Mouse (Mus musculus) megakaryocyte, embryonic 14.5 days (primary cell): Measurements from ENCODE around the gene Plcg1.

Source experiments
- FLI1 ChIP-seq: IDR thresholded peaks from 2 replicates; pipeline ENCODE4 v1.6.1; 2012; ENCODE audit warnings: low read length, inconsistent platforms, mixed read lengths
- GATA1 ChIP-seq: IDR thresholded peaks from 3 replicates; pipeline ENCODE4 v1.6.1; 2012; ENCODE audit warnings: mixed read lengths, low read length, inconsistent platforms, borderline replicate concordance

DNA sequence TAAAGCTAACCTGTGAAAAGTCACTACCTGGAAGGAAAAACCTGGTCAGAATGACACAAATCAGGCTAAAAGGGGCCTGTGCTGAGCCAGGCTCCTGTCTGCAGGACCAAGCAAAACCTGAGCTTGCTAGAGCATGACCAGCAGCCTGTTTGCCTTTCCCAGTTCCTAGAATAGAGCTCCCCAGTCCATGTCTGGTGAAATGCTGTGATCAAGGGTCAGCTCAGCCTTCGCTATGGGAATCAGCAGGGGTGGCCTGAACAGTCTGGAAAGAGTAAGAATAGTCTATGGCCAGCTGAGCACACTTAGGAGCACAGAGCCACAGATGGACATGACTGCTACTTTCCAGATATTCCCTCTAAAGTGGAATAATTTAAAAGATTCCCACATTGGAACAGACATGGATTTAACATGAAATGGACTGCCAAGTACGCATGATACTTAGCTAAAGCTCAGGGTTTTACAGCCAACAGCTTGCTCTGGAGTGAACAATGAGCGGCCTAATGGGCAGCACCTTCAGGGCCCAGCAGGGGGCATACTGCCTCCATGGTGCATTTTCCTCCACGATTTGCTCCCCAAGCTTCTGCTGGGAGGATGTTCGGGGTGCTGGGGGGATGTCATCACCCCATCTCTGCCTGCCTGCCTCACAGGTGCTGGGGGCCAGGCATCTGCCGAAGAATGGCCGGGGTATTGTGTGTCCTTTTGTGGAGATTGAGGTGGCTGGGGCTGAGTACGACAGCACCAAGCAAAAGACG, 29.5 kb downstream of the Plcg1 start:
- TF ChIP-seq GATA1 (no peak), FLI1 (no peak)
